ENCODE assay signal across 10 mouse cellular contexts in the genomic region with DNA sequence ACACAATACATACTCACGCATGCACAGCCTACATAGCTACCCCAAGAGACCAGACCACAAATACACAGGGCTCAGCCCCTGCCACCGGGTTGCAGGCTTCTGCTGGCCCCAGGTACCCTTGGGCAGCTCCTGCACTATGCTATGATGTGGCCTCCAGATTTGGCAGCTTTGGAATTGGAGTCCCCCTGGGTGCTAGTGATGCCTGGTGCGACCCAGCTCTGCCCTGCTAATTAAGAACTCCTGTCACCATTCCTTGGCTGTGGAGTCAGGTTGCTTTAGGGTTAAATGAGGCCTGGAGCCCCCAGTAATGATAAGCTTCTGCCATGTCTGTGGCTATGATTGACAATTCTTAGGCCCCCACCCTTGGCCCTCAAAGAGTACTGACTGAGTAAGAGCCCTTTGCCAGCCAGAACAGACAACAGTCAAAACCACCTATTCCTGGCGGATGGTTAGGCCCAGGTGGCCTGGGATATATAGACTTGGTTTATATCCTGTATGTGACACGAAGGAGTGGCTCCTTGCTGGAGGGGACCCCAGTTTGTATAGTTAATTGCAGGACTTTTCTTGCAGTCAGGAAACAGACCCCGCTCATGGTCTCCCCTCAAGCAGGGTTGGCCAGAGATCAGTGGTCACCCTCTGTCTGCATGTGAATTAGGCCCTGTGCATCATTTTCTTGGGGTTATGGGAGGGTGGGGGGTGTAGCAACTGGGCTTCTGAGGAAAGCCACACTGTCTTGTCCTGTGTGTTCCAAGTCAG. TPM values are rescaled to one million over a fixed set of nuclear protein-coding genes. Genes with fewer than 3 reads are reported as not detected.
DNase-seq lines count a peak whose midpoint lies in the region; ATAC-seq and TF ChIP-seq lines count a peak whose summit lies in the region.
"Had no signal": no experiment of that assay in that cellular context is flagged by ENCODE, and none has a peak within 500 bp of the region (broad histone marks: within the 10 kb centered on the region; RNA-seq: fewer than 3 reads in every experiment).

No protein-coding gene starts in this region.

- peak; percentile 92 for DNase-seq in heart, adult 11 months
- no peak for DNase-seq in heart, postnatal 4 days
- no peak for DNase-seq in kidney, adult 9 months
- DNase-seq in limb, embryonic 10.5 days (ENCODE audit: low spot score) = no peak
- no peak for DNase-seq in adrenal gland, adult 8-10 months
- no peak for DNase-seq in urinary bladder, adult 18-20 months (ENCODE audit: low spot score in 2 of 2)
- DNase-seq: cerebellum, adult 9-10 months had no signal

- 70% methylated on average over 6 of the region's 6 CpGs for WGBS in kidney, embryonic 15.5 days
- WGBS in bone marrow, adult 2 months = 66% methylated on average over 6 of the region's 6 CpGs
- 70% methylated on average over 6 of the region's 6 CpGs for WGBS in limb, embryonic 10.5 days

- H3K27me3 ChIP-seq in kidney, embryonic 15.5 days = no peaks in the 10 kb centered on the region
- no peaks in the 10 kb centered on the region for H3K27me3 ChIP-seq in limb, embryonic 10.5 days (ENCODE audit: low read depth, poor library complexity, severe bottlenecking)

- H3K4me3 ChIP-seq in kidney, embryonic 15.5 days (replicated peaks) = no peak overlapping the region
- no peak overlapping the region for H3K4me3 ChIP-seq in bone marrow, adult 2 months (replicated peaks; ENCODE audit: control insufficient read depth, low read depth, low read length)
- no peak overlapping the region for H3K4me3 ChIP-seq in limb, embryonic 10.5 days

- ATAC-seq in kidney, embryonic 15.5 days (replicated peaks; ENCODE audit: low FRiP score) = no peak

- peaks cover 12% of the 10 kb centered on the region for H3K36me3 ChIP-seq in kidney, embryonic 15.5 days
- peaks cover 14% of the 10 kb centered on the region for H3K36me3 ChIP-seq in limb, embryonic 10.5 days

- peaks cover 87% of the 10 kb centered on the region for H3K4me1 ChIP-seq in kidney, embryonic 15.5 days
- H3K4me1 ChIP-seq in bone marrow, adult 2 months (ENCODE audit: control insufficient read depth, insufficient read depth, low read length) = peaks cover 15% of the 10 kb centered on the region
- H3K4me1 ChIP-seq in limb, embryonic 10.5 days = peaks cover 62% of the 10 kb centered on the region

- TF ChIP-seq CTCF in bone marrow, adult 2 months (IDR thresholded peaks at IDR 0.05; ENCODE audit: control insufficient read depth, insufficient read depth, low read length) = no peak

- H3K9me3 ChIP-seq in kidney, embryonic 15.5 days (replicated peaks) = no peaks in the 10 kb centered on the region
- H3K9me3 ChIP-seq in limb, embryonic 10.5 days (replicated peaks) = no peaks in the 10 kb centered on the region

- H3K4me2 ChIP-seq in kidney, embryonic 15.5 days = no peak overlapping the region

- no peak for TF ChIP-seq POLR2A in bone marrow, adult 2 months (IDR thresholded peaks at IDR 0.05; ENCODE audit: borderline replicate concordance, control insufficient read depth, low read depth, low read length)

- peak overlapping the region; percentile 91 for H3K27ac ChIP-seq in kidney, embryonic 15.5 days
- 0 out of 2 replicates have a peak overlapping the region, but pooled peaks have one; percentile 8 for H3K27ac ChIP-seq in bone marrow, adult 2 months (ENCODE audit: control insufficient read depth, insufficient read depth, low read depth, low read length, poor library complexity)
- H3K27ac ChIP-seq in limb, embryonic 10.5 days = peak overlapping the region; percentile 85
- H3K27ac ChIP-seq: liver, embryonic 14.5 days had no signal

- H3K9ac ChIP-seq in kidney, embryonic 15.5 days = no peak overlapping the region
- H3K9ac ChIP-seq: liver, embryonic 14.5 days had no signal

RNA-seq across cellular contexts. Expression of a gene that starts 38.1 kb away (rescaled TPM):
- total RNA-seq in heart, postnatal 4 days (2021) = 1,000 to 10,000 TPM; 1,640 to 1,742 TPM
- 633 and 674 TPM in 2 replicates for polyA plus RNA-seq in kidney, embryonic 15.5 days (2015; fragmentation: Nextera tagmentation; extraction: Ambion mirVana)
- polyA plus RNA-seq in bone marrow, adult 2 months (2011; ENCODE audit: insufficient read depth, insufficient read length, low replicate concordance, missing spikeins) = 20.9 and 43.5 TPM in 2 replicates
- 533 and 582 TPM in 2 replicates for polyA plus RNA-seq in limb, embryonic 10.5 days (2016; fragmentation: Nextera tagmentation; extraction: Ambion mirVana)
- total RNA-seq in adrenal gland, adult 8-10 months (2022) = 100 to 1,000 TPM; 122 to 222 (median 165) TPM

RNA-seq across cellular contexts. Expression of a gene that starts 52.5 kb away (rescaled TPM):
- 10 to 100 TPM; 20.3 to 20.7 TPM for total RNA-seq in heart, postnatal 4 days (2021)
- 20.1 and 20.5 TPM in 2 replicates for polyA plus RNA-seq in kidney, embryonic 15.5 days (2015; fragmentation: Nextera tagmentation; extraction: Ambion mirVana)
- 12.5 and 28.1 TPM in 2 replicates for polyA plus RNA-seq in bone marrow, adult 2 months (2011; ENCODE audit: insufficient read depth, insufficient read length, low replicate concordance, missing spikeins)
- 19.4 and 19.7 TPM in 2 replicates for polyA plus RNA-seq in limb, embryonic 10.5 days (2016; fragmentation: Nextera tagmentation; extraction: Ambion mirVana)
- 10 to 100 TPM; 14.3 to 34.1 (median 25.3) TPM for total RNA-seq in adrenal gland, adult 8-10 months (2022)

Comparison
In these comparisons a context has a peak if more than half of its experiments do, and no peak if none do; other contexts are left out.
1. H3K27ac ChIP-seq: peak in every context shown above with its lines; median percentile 91 in kidney, embryonic 15.5 days; 85 in limb, embryonic 10.5 days; 8 in bone marrow, adult 2 months.
2. RNA of a gene that starts 38.1 kb away (polyA plus RNA-seq): 633 to 674 TPM in kidney, embryonic 15.5 days and 533 to 582 TPM in limb, embryonic 10.5 days; 20.9 to 43.5 TPM in bone marrow, adult 2 months; every median in the first group is over 10 times any median in the second.